Mouse (Mus musculus): ENCODE data around the gene Slitrk5.

DNA sequence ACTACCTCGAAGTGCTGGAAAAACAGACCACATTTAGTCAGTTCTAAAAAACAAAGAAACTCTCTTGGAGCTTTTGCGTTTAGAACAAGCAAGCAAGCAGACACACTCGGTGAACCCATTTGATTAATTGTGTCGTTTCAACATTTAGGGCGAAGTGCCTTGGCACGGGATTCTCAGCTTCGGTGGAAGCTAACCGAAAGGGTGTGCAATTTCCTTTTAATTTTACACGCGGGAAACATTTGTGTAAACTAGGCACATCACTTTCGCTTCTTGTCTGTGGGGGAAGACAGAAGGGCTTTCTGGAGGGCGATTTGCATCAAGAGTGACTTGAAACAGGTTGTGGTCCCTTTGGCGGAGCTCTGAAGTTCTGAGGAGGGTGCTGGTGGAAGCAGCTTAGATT lies 6.9 kb downstream of the Slitrk5 start:
- no peak for TF ChIP-seq POLR2A (IDR thresholded peaks at IDR 0.05; ENCODE audit: low read depth, low read length)
- TF ChIP-seq CTCF (IDR thresholded peaks at IDR 0.05; ENCODE audit: extremely low read depth, insufficient read depth, insufficient read length, insufficient replicate concordance): no peak

All from spleen, adult 2 months (tissue).